In genomic region chr6:143072412-143073014, GRCm38 (mm10) we compare ENCODE assay signal across 9 mouse cellular contexts. TPM values are rescaled to one million over a fixed set of nuclear protein-coding genes. Genes with fewer than 3 reads are reported as not detected.
DNase-seq lines count a peak whose midpoint lies in the region; ATAC-seq lines count a peak whose summit lies in the region.
"Had no signal": no experiment of that assay in that cellular context is flagged by ENCODE, and none has a peak within 500 bp of the region (broad histone marks: within the 10 kb centered on the region; RNA-seq: fewer than 3 reads in every experiment).

No protein-coding gene starts in this region.

- no peak overlapping the region for H3K9ac ChIP-seq in intestine, embryonic 16.5 days (ENCODE audit: low read depth, low read length)
- H3K9ac ChIP-seq in intestine, embryonic 15.5 days, result no peak overlapping the region
- H3K9ac ChIP-seq: hindbrain, embryonic 15.5 days had no signal

- intact Hi-C loops in left cerebral cortex, postnatal 36 days (cut with DNase I), result no loop called here

- no peaks in the 10 kb centered on the region for H3K9me3 ChIP-seq in intestine, embryonic 16.5 days (ENCODE audit: control insufficient read depth, low read length)
- no peaks in the 10 kb centered on the region for H3K9me3 ChIP-seq in intestine, embryonic 15.5 days
- H3K9me3 ChIP-seq: hindbrain, embryonic 15.5 days had no signal

- H3K4me1 ChIP-seq in intestine, embryonic 16.5 days (ENCODE audit: control insufficient read depth, insufficient read depth, low read length), result no peaks in the 10 kb centered on the region
- H3K4me1 ChIP-seq in intestine, embryonic 15.5 days (replicated peaks), result no peaks in the 10 kb centered on the region
- H3K4me1 ChIP-seq: hindbrain, embryonic 15.5 days had no signal

- no peak overlapping the region for H3K27ac ChIP-seq in intestine, embryonic 16.5 days (ENCODE audit: low read length)
- no peak overlapping the region for H3K27ac ChIP-seq in intestine, embryonic 15.5 days
- H3K27ac ChIP-seq: hindbrain, embryonic 15.5 days had no signal

- DNase-seq in adipocyte (ENCODE audit: low spot score), result peak; percentile 87
- DNase-seq in kidney, adult 9 months, result peak; percentile 50
- DNase-seq in lung, postnatal 36 days, result peak; percentile 84
- DNase-seq in left cerebral cortex, postnatal 36 days (ENCODE audit: low spot score in 2 of 2), result no peak
- DNase-seq in spleen, adult 12 weeks (ENCODE audit: low spot score), result no peak
- no peak for DNase-seq in gastrocnemius, postnatal 25 days

- H3K4me3 ChIP-seq in intestine, embryonic 16.5 days (ENCODE audit: low read length), result no peak overlapping the region
- H3K4me3 ChIP-seq in intestine, embryonic 15.5 days (replicated peaks), result no peak overlapping the region
- H3K4me3 ChIP-seq: hindbrain, embryonic 15.5 days had no signal

- 0 out of 2 replicates have a peak, but pooled peaks cover 7% of the 10 kb centered on the region for H3K36me3 ChIP-seq in intestine, embryonic 16.5 days (ENCODE audit: control insufficient read depth, insufficient read depth, low read length)
- H3K36me3 ChIP-seq in intestine, embryonic 15.5 days, result peaks cover 9% of the 10 kb centered on the region

- ATAC-seq in intestine, embryonic 16.5 days, result peak; percentile 40; the same call in 1 of the 2 replicates
- no peak for ATAC-seq in intestine, embryonic 15.5 days

- WGBS in intestine, embryonic 16.5 days, result 68% methylated on average over 8 of the region's 8 CpGs
- WGBS in intestine, embryonic 15.5 days, result 65% methylated on average over 8 of the region's 8 CpGs

- H3K4me2 ChIP-seq in intestine, embryonic 16.5 days (ENCODE audit: low read depth, low read length), result no peak overlapping the region
- no peak overlapping the region for H3K4me2 ChIP-seq in intestine, embryonic 15.5 days (replicated peaks)
- H3K4me2 ChIP-seq: hindbrain, embryonic 15.5 days had no signal

- H3K27me3 ChIP-seq in intestine, embryonic 16.5 days (replicated peaks; ENCODE audit: control insufficient read depth, insufficient read depth, low read length), result no peaks in the 10 kb centered on the region
- H3K27me3 ChIP-seq in intestine, embryonic 15.5 days (replicated peaks), result no peaks in the 10 kb centered on the region
- H3K27me3 ChIP-seq: hindbrain, embryonic 15.5 days had no signal

RNA-seq across cellular contexts. Expression of gene C2cd5, which starts 27.4 kb away (rescaled TPM):
- 19.8 and 20.1 TPM in 2 replicates for polyA plus RNA-seq in intestine, embryonic 16.5 days (2015; fragmentation: Nextera tagmentation; extraction: Ambion mirVana)
- polyA plus RNA-seq in intestine, embryonic 15.5 days (2015; fragmentation: Nextera tagmentation; extraction: Ambion mirVana), result 19.8 and 22.0 TPM in 2 replicates
- 100 to 1,000 TPM in 1 of 2 experiments, 10 to 100 TPM in 1; 75.8 to 109 TPM for total RNA-seq in left cerebral cortex, postnatal 36 days (2021)
- total RNA-seq in gastrocnemius, postnatal 25 days (2021), result 10 to 100 TPM in 1 of 2 experiments, 1 to 10 TPM in 1; 8.2 to 10.9 TPM

Comparison
In these comparisons a context has a peak if more than half of its experiments do, and no peak if none do; other contexts are left out.
1. DNase-seq: peak in adipocyte (single experiment), kidney, adult 9 months (single experiment) and lung, postnatal 36 days (single experiment); none in left cerebral cortex, postnatal 36 days (0 of 2), spleen, adult 12 weeks (single experiment) and gastrocnemius, postnatal 25 days (single experiment).
2. RNA of gene C2cd5, which starts 27.4 kb away (total RNA-seq): 75.8 to 109 TPM in left cerebral cortex, postnatal 36 days; 8.2 to 10.9 TPM in gastrocnemius, postnatal 25 days; every median in the first group is over 4 times any median in the second.